Mouse (Mus musculus) layer of hippocampus, adult 9-11 months (tissue): ENCODE data around the gene Dtx3l.
"Not testable (repeated sequence)": the region's sequence is repeated elsewhere in the genome, so short reads cannot be mapped to it uniquely, and the experiment has no call there.

ENCODE experiments used
- DNase-seq: peaks from one replicate; pipeline ENCODE4 v3.0.0; 2022

Dtx3l gene

GRCm38 (mm10) chr16:35923546-35924198 lies 15.3 kb downstream of the Dtx3l start:
- DNase-seq = no peak

- DNase-seq = no peak
These were observed 16.6 kb downstream of the Dtx3l start for GRCm38 (mm10) chr16:35922301-35922895.

- DNase-seq = no peak
These were observed 17.2 kb downstream of the Dtx3l start for GRCm38 (mm10) chr16:35921676-35922235.

DNA sequence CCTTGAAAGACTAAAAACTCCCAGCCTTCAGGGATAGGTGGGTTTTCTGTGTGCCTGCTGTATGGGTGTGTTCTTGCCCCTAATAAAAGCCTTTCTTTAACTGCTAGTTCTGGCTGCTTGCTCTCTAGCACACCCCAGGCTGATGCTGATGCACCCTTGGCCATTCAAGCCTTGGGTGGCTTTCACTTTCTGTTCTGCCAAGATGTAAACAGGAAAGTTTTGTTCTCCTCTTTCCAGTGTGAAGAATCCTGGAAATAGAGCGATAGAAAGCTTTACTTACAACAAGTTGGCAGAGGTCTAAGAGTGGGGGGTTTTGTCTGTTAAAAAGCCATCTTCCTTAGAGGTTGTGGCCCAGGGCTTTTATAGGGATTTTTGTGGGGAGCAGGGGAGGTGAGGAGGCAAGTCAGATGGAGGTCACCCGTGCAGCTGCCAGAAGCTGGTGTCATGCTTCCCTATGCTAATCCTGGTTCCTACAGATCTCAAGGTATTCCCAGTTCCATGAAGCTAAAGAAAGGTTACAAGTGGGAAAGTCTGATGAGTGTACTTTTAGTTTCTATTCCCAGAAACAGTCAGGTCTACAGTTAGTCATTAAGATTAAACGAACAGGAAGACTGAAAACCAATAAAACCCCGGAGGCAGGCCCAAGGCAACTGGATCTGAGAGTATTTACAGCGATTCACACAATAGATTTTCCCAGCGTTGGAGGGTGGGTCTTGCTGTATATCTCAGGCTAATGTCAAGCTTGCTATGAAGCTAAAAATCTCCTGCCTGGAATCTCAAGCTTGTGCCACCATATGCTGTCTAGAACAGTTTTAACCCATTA lies 20.0 kb downstream of the Dtx3l start:
- no peak for DNase-seq

GRCm38 (mm10) chr16:35914301-35914700 lies 24.6 kb downstream of the Dtx3l start:
- DNase-seq = no peak

GRCm38 (mm10) chr16:35913526-35913925 lies 25.4 kb downstream of the Dtx3l start:
- DNase-seq = no peak

GRCm38 (mm10) chr16:35911449-35911848 lies 27.5 kb downstream of the Dtx3l start:
- DNase-seq = no peak

- DNase-seq = no peak
These were observed 31.3 kb downstream of the Dtx3l start for GRCm38 (mm10) chr16:35907432-35908201.

DNA sequence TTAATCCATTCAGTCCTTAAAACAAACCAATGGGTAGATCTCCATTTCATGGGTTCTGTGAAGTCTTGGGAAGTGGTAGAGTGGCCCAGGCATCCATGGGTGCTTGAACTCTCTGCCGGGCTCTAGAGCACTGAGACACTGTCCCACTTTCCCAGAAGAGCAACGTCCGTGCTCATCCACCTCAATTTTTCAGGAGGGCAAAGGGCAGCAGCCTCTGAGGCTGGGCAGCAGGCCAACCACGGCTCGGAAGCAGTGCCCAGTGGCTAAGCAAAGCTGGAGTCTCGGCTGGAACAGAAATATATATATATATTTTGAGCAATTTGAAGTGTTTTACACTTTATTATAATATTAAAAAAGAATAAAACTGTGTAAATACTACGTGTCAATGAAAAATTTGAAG lies 32.1 kb downstream of the Dtx3l start:
- DNase-seq = no peak

DNA sequence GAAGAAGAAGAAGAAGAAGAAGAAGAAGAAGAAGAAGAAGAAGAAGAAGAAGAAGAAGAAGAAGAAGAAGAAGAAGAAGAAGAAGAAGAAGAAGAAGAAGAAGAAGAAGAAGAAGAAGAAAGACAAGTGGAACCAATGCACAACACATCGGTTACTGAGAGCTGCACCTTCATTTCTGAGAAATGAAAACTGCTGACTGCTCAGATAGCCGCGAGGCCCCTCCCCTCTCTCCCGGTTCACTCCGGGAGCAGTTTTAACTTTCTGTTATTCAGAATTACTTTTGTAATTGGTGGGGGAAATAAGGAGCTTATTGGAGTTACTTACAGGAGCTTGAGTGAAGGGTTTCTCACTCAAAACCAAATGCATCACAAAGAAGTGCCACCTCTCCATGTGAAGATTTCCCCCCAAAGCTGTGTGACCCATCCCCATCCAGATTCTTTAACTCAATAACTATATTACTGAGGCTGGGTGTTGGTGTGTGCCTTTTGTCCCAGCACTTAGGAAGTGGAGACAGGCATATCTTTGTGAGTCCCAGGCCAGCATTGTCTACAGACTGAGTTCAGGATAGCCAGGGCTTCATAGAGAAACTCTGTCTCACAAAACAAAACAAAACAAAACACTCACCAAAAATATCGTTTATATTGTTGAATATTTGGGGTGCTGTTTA lies 33.0 kb downstream of the Dtx3l start:
- no peak for DNase-seq

- DNase-seq = no peak
These were observed 33.6 kb downstream of the Dtx3l start for GRCm38 (mm10) chr16:35905355-35905754.

DNA sequence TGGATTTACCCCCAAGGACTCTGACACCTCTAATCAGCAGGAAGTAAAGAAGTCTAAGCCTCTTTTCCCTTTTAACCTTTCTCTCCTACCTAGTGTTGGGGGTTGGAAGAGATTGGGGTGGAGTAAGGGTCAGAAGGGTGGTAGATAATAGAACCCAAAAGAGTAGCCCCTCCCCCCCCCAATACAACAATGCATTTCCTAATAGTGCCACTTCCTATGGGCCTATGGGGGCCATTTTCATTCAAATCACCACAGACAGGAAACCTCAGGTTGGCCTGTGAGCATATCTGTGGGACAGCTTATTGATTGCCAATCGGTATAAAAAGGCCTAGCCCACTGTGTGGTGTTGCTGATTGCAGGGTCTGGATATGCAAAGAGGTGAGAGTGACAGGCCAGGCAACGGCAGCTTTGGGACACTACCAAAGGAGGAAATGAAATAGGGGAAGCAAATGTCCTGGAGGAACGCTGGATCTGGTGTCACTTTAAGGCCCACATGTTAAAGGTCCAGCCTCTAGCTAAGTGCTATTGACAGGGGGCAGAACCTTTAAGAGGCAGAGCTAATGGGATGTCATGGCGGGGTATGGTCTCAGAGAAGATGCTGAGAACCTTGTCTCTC lies 34.7 kb downstream of the Dtx3l start:
- DNase-seq = no peak

GRCm38 (mm10) chr16:35903014-35903640 lies 35.8 kb downstream of the Dtx3l start:
- no peak for DNase-seq

- DNase-seq = no peak
These were observed 38.4 kb downstream of the Dtx3l start for GRCm38 (mm10) chr16:35900541-35900940.

- no peak for DNase-seq
These were observed 44.0 kb downstream of the Dtx3l start for GRCm38 (mm10) chr16:35894997-35895396.

DNA sequence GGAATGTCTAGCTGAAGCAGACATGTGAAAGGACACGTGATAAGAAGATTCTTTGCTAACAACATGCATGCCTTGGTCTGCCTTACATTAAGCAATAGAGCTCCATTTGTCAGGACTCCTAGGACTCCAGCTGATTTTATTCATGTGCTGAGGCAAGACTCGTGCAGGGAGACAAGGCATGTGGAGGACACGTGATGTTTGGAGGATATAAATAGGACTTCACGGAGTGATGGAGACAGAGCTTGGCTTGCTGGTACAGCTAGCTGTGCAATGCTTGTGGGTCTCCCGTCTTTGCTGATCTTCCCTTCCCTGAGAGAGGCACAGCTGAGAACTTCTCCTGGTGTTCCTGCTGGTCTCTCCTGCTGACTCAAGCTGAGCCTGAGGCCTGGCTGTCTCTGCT lies 47.3 kb downstream of the Dtx3l start:
- DNase-seq = not testable (repeated sequence)

DNA sequence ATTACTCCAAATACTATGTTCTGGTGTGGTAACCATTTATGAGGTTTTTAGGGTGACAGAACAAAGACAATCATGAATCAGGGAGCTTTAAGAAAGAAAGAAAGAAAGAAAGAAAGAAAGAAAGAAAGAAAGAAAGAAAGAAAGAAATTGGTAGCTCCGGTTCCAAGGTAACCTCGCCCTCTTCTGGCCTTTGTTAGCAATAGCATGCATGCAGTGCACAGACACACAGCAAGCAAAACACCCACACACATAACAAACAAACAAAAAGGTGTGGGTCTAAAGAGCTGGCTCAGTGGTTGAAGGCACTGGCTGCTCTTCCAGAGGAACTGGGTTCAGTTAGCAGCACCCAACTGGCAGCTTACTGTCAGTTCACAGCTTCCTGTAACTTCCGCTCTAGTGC lies 48.3 kb downstream of the Dtx3l start:
- DNase-seq = no peak

GRCm38 (mm10) chr16:35888910-35889309 lies 50.0 kb downstream of the Dtx3l start:
- DNase-seq = no peak

GRCm38 (mm10) chr16:35888174-35888573 lies 50.8 kb downstream of the Dtx3l start:
- DNase-seq = no peak
